In the genomic region with DNA sequence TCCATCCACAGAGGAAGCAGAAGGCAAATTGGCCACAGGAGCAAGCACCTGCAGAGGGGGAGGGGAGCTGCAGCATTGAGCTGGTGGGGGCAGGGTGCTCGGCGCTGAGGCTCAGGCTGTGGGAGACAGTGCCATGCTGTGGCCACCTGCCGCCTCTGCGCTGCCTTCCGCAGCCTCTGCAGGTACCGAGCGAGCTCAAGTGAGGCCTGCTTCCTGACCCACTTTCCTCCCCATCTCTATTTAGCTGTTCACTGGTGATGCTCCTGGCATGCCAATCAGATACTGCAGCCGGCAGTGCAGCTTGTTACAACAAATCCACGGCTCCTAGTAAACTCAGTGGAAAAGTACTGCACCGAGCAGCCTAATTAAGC, we compare ENCODE assay signal across 1 mouse cellular context.
TF ChIP-seq lines count a peak whose summit lies in the region.

No protein-coding gene starts in this region.

TF ChIP-seq in CH12.LX, 34 proteins besides CTCF, POLR2A, EP300 and RAD21 (continued from another document):
- no peak for TF ChIP-seq CHD1 (IDR thresholded peaks at IDR 0.05; ENCODE audit: low read depth, low read length)
- TF ChIP-seq UBTF (IDR thresholded peaks at IDR 0.05; ENCODE audit: low read depth, low read length) = no peak
- TF ChIP-seq MYC (IDR thresholded peaks at IDR 0.05; ENCODE audit: low read depth, low read length) = no peak
- no peak for TF ChIP-seq MXI1 (IDR thresholded peaks at IDR 0.05; ENCODE audit: low read depth, low read length)
- TF ChIP-seq ETS1 (conservative IDR thresholded peaks at IDR 0.05; ENCODE audit: low read depth, low read length) = no peak
- no peak for TF ChIP-seq NRF1 (IDR thresholded peaks at IDR 0.05; ENCODE audit: low read depth, low read length)
- no peak for TF ChIP-seq MAZ (IDR thresholded peaks at IDR 0.05; ENCODE audit: low read depth, low read length)
- TF ChIP-seq BHLHE40 (IDR thresholded peaks at IDR 0.05; ENCODE audit: low read depth, low read length) = no peak
- TF ChIP-seq MEF2A (IDR thresholded peaks at IDR 0.05; ENCODE audit: borderline replicate concordance, low read depth, low read length) = 0 out of 2 replicates have a peak, but pooled peaks have one; percentile 42
- no peak for TF ChIP-seq ZNF384 (IDR thresholded peaks at IDR 0.05; ENCODE audit: low read depth, low read length)
- no peak for TF ChIP-seq RCOR1 (conservative IDR thresholded peaks at IDR 0.05; ENCODE audit: low read depth, low read length)
- TF ChIP-seq HCFC1 (IDR thresholded peaks at IDR 0.05; ENCODE audit: low read depth, low read length) = no peak
- TF ChIP-seq POLR2AphosphoS2 (IDR thresholded peaks at IDR 0.05; ENCODE audit: low read depth, low read length) = no peak
- TF ChIP-seq GABPA (IDR thresholded peaks at IDR 0.05; ENCODE audit: insufficient replicate concordance, low read depth, low read length) = no peak
TF ChIP-seq in CH12.LX: peak in this region for 5.
